Mouse (Mus musculus) midbrain, embryonic 11.5 days (tissue): ENCODE data around the gene Ogdh. TPM values are rescaled to one million over a fixed set of nuclear protein-coding genes. Genes with fewer than 3 reads are reported as not detected.

ENCODE experiments used
- ATAC-seq: fragments of 200-750 bp; cut with Nextera tagmentation; 2 replicates; pipeline ENCODE4 v1.8.0; 2017; ENCODE audit warnings: moderate TSS enrichment, moderate library complexity; ENCODE audit not compliant: low FRiP score
- DNase-seq: peaks from one replicate; pipeline ENCODE4 v3.0.0; 2015; ENCODE audit warnings: low spot score; ENCODE audit errors: missing footprints
- H3K27ac ChIP-seq: fragments of 300-500 bp; sonication (generic); 2 replicates; pipeline ENCODE4 v1.5.1; 2014; ENCODE audit warnings: low read depth, low read length
- H3K27me3 ChIP-seq: fragments of 300-500 bp; sonication (generic); 2 replicates; pipeline ENCODE4 v1.6.1; 2014; ENCODE audit warnings: mild to moderate bottlenecking, low read length, moderate library complexity, mixed read lengths; ENCODE audit not compliant: control insufficient read depth, insufficient read depth
- H3K36me3 ChIP-seq: fragments of 300-500 bp; sonication (generic); 2 replicates; pipeline ENCODE4 v1.6.1; 2014; ENCODE audit warnings: mild to moderate bottlenecking, low read length, moderate library complexity, mixed read lengths; ENCODE audit not compliant: control insufficient read depth, insufficient read depth
- H3K4me1 ChIP-seq: fragments of 300-500 bp; sonication (generic); 2 replicates; pipeline ENCODE4 v1.6.1; 2014; ENCODE audit warnings: low read length; ENCODE audit not compliant: control insufficient read depth, insufficient read depth
- H3K4me2 ChIP-seq: fragments of 300-500 bp; sonication (generic); 2 replicates; pipeline ENCODE4 v1.6.1; 2014; ENCODE audit warnings: mild to moderate bottlenecking, moderate library complexity
- H3K4me3 ChIP-seq: fragments of 300-500 bp; sonication (generic); 2 replicates; pipeline ENCODE4 v1.5.1; 2014; ENCODE audit warnings: low read depth, low read length
- H3K9ac ChIP-seq: fragments of 300-500 bp; sonication (generic); 2 replicates; pipeline ENCODE4 v1.6.1; 2014; ENCODE audit warnings: low read length
- H3K9me3 ChIP-seq: fragments of 300-500 bp; sonication (generic); 2 replicates; pipeline ENCODE4 v1.6.1; 2016; ENCODE audit warnings: low read length; ENCODE audit not compliant: control insufficient read depth
- WGBS: fragments of 180-500 bp; shearing (Covaris S2); extraction: QIAGEN DNeasy Blood & Tissue Kit; methylation state at CpG from one replicate; pipeline ENCODE4 v1.1.7; 2014; 5-methylcytosine and 5-hydroxymethylcytosine counted together
- polyA plus RNA-seq: library from polyadenylated mRNA; unstranded; fragments of >200 nt; fragmentation: Nextera tagmentation; extraction: Ambion mirVana; gene quantifications from 2 replicates; pipeline ENCODE4 v1.2.1, GENCODE M21; 2014

Gene Ogdh
- polyA plus RNA-seq, 1 experiment from 2014 or later = 80.4 TPM

DNA sequence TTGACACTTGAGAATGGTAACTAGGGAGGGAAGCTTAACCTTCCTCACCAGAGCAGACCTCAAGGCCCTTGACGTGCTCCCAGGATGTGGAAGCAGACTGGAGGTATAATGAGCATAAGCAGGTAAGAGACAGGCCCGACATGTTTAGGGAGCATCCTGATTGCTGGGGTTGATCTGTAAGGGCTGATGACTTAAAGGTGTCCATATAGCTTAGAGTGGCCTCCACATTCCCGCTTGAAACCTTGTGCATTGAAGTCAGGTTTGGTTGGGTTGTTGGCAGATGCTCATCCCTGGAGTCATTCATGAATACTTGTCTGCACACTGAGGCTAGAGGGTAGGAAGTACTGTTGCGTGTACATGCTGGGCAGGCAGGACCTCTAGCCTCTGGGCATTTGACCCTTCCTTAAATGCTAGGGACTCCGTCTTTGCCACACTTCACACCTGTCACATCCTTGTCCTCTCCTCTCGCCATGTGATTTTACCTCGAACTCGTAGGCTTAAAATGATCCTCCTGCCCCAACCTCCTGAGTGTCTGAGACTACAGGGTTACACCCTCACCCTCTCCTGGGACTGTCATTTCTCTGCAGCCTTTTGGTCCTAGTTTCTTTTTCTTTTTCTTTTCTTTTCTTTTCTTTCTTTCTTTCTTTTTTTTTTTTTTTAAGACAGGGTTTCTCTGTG lies 99.1 kb downstream of the Ogdh start:
- Histone ChIP-seq H3K36me3 (peaks cover 3% of the 10 kb centered on the region; the same call in 1 of the 2 replicates), H3K4me3 (peak overlapping the region; percentile 97), H3K27ac (no peak overlapping the region), H3K9me3 (no peaks in the 10 kb centered on the region), H3K4me2 (peak overlapping the region; percentile 62), H3K9ac (peak overlapping the region; percentile 97), H3K27me3 (no peaks in the 10 kb centered on the region), H3K4me1 (peaks cover 14% of the 10 kb centered on the region)
- WGBS = 83% methylated on average over 8 of the region's 8 CpGs
- DNase-seq (no peak), ATAC-seq (no peak)

- Histone ChIP-seq H3K36me3 (peaks cover 11% of the 10 kb centered on the region; the same call in 1 of the 2 replicates), H3K27ac (no peak overlapping the region), H3K9me3 (no peaks in the 10 kb centered on the region), H3K9ac (no peak overlapping the region), H3K4me3 (no peak overlapping the region), H3K4me1 (peaks cover 14% of the 10 kb centered on the region), H3K27me3 (no peaks in the 10 kb centered on the region), H3K4me2 (no peak overlapping the region)
- 92% methylated on average over 8 of the region's 8 CpGs for WGBS
- ATAC-seq (no peak), DNase-seq (no peak)
Observed at GRCm38 (mm10) chr11:6391516-6392276, 100.3 kb downstream of the Ogdh start.

- 91% methylated on average over 6 of the region's 6 CpGs for WGBS
- no peak overlapping the region for H3K4me3 ChIP-seq
- no peaks in the 10 kb centered on the region for H3K9me3 ChIP-seq
- H3K4me2 ChIP-seq = no peak overlapping the region
- H3K4me1 ChIP-seq = peaks cover 14% of the 10 kb centered on the region
- ATAC-seq = no peak
- H3K27ac ChIP-seq = no peak overlapping the region
- H3K27me3 ChIP-seq = no peaks in the 10 kb centered on the region
- H3K36me3 ChIP-seq = peaks cover 16% of the 10 kb centered on the region; the same call in 1 of the 2 replicates
- DNase-seq = no peak
- H3K9ac ChIP-seq = no peak overlapping the region
Observed at GRCm38 (mm10) chr11:6392857-6393256, 101.4 kb downstream of the Ogdh start.

- peaks cover 22% of the 10 kb centered on the region for H3K36me3 ChIP-seq
- ATAC-seq (no peak), DNase-seq (no peak)
- H3K4me3 ChIP-seq = no peak overlapping the region
- 91% methylated on average over 1 of the region's 1 CpGs for WGBS
- H3K9ac ChIP-seq = no peak overlapping the region
- H3K27me3 ChIP-seq = no peaks in the 10 kb centered on the region
- no peak overlapping the region for H3K27ac ChIP-seq
- H3K4me2 ChIP-seq = no peak overlapping the region
- peaks cover 14% of the 10 kb centered on the region for H3K4me1 ChIP-seq
- H3K9me3 ChIP-seq = no peaks in the 10 kb centered on the region
Observed at GRCm38 (mm10) chr11:6393866-6394265, 102.4 kb downstream of the Ogdh start.

DNA sequence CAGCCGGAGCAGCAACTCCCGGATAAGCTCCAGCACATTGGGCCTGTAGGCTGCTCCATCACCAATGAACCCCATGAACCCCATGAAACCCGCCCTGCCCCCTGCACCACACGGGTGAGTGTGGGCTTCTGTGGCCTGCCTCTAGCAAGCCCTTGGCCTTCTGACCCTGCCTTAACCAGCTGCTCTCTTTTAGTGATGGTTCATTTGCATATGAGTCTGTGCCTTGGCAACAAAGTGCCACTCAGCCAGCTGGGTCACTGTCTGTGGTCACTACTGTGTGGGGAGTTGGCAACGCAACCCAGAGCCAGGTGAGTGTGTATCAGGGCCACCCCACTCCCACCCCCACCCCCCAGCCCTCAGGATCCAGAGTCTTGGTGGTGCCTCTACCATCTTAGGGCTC lies 104.1 kb downstream of the Ogdh start:
- H3K27ac ChIP-seq = no peak overlapping the region
- H3K36me3 ChIP-seq = peaks cover 35% of the 10 kb centered on the region
- WGBS = 86% methylated on average over 5 of the region's 5 CpGs
- peaks cover 6% of the 10 kb centered on the region for H3K4me1 ChIP-seq
- no peak overlapping the region for H3K4me3 ChIP-seq
- 0 out of 2 replicates have a peak, but pooled peaks have one; percentile 26 for ATAC-seq
- no peak overlapping the region for H3K4me2 ChIP-seq
- no peaks in the 10 kb centered on the region for H3K27me3 ChIP-seq
- no peak overlapping the region for H3K9ac ChIP-seq
- no peak for DNase-seq
- H3K9me3 ChIP-seq = no peaks in the 10 kb centered on the region

- no peak overlapping the region for H3K27ac ChIP-seq
- no peak overlapping the region for H3K4me2 ChIP-seq
- peaks cover 44% of the 10 kb centered on the region for H3K36me3 ChIP-seq
- H3K27me3 ChIP-seq = no peaks in the 10 kb centered on the region
- H3K9me3 ChIP-seq = no peaks in the 10 kb centered on the region
- no peak overlapping the region for H3K4me3 ChIP-seq
- no peaks in the 10 kb centered on the region for H3K4me1 ChIP-seq
- H3K9ac ChIP-seq = no peak overlapping the region
- no peak for ATAC-seq
- WGBS = 94% methylated on average over 10 of the region's 10 CpGs
- peak; percentile 8 for DNase-seq
Observed at GRCm38 (mm10) chr11:6398141-6398540, 106.7 kb downstream of the Ogdh start.

DNA sequence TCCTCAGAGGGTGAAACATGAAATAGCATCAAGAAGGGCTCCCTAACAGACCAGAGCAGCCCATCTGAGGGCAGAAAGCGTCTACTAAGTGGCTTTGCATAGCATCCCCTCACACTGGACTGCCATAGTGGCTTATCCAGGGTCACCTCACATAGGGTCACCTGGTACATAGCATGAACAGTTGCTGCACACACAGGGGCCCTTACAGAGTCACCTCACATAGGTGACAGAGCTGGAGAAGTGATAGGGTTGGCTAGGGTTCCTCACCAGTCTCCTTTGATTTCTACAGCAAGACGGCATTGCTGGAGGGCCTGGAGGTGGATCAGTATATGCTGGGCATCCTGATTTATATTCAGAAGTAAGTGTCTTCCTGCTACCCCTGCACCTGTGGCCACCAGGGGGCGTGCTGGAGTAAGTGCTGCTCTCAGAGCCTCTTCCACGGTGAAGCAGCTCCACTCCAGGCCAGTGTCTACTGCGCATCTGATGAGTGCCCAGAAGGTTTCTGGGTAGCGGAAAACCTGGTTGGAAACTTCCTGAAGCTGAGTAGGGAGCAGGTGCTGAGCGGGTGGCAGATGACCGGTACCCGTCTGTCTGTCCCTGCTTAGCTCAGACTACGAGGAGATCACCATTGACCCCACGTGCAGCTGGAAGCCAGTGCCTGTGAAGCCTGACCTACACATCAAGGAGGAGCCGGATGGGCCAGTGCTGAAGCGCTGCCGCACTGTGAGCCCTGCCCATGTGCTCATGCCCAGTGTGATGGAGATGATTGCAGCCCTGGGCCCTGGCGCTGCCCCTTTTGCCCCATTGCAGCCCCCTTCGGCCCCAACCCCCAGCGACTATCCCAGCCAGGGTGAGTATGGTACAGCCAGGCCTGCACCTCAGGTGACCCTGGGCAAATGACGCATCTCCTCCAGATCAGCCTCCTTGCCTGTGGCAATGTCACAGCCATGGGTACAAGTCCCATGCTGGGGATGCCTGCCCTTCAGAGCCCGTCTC lies 111.4 kb downstream of the Ogdh start:
- Histone ChIP-seq H3K27me3 (no peaks in the 10 kb centered on the region), H3K4me2 (no peak overlapping the region), H3K4me3 (no peak overlapping the region), H3K27ac (no peak overlapping the region), H3K9ac (no peak overlapping the region), H3K9me3 (no peaks in the 10 kb centered on the region), H3K36me3 (peaks cover 55% of the 10 kb centered on the region), H3K4me1 (no peaks in the 10 kb centered on the region)
- ATAC-seq (peak; percentile 35), DNase-seq (peak; percentile 89)
- 90% methylated on average over 19 of the region's 19 CpGs for WGBS

DNA sequence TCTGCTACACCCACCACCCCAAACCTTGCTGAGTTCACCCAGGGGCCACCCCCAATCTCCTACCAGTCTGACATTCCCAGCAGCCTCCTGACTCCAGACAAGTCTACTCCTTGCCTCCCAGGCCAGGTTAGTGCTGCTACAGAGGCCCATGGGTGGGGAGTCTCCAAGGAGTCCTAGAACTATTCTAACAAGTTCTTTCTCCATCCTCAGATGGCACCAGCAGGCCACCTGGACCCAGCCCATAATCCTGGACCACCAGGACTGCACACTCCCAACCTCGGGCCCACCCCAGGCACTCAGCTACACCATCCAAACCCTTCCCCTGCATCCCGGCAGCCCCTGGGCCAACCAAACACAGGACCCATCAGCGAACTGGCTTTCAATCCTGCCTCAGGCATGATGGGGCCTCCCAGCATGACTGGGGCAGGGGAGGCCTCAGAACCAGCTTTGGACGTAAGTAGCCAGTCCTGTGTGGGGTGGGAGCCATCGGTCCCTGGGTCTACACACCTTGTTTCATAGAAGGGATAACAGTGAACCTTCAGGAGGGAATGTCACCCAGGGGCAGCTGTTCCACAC lies 112.5 kb downstream of the Ogdh start:
- peak; percentile 77 for DNase-seq
- H3K9me3 ChIP-seq = no peaks in the 10 kb centered on the region
- no peak for ATAC-seq
- H3K4me3 ChIP-seq = no peak overlapping the region
- H3K9ac ChIP-seq = no peak overlapping the region
- H3K36me3 ChIP-seq = peaks cover 49% of the 10 kb centered on the region
- H3K4me2 ChIP-seq = no peak overlapping the region
- H3K27ac ChIP-seq = no peak overlapping the region
- no peaks in the 10 kb centered on the region for H3K27me3 ChIP-seq
- no peaks in the 10 kb centered on the region for H3K4me1 ChIP-seq
- WGBS = 96% methylated on average over 5 of the region's 5 CpGs
